Mouse (Mus musculus) lung, postnatal 10 days (tissue): Measurements from ENCODE around the gene Gcnt4.

Source experiments
- DNase-seq: peaks from one replicate; pipeline ENCODE4 v3.0.0; 2021

The Gcnt4 gene

DNA sequence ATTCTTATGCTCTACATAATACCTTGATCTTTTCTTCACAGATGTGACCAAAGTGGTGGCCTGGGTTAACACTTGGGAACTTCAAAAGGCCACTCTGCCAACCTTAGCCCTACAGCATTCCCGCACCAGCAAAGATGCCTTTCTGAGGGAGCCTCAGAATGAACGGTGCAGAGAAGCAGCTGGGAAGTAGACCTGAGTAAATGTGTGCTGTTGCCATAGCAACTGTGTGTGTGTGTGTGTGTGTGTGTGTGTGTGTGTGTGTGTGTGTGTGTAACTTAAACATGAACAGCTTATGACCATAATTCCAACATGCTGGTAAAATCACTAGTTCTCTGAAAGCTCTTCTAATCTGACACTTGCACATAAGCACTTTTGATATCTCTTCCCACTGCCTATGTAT lies 27.4 kb downstream of the Gcnt4 start:
- no peak for DNase-seq

DNA sequence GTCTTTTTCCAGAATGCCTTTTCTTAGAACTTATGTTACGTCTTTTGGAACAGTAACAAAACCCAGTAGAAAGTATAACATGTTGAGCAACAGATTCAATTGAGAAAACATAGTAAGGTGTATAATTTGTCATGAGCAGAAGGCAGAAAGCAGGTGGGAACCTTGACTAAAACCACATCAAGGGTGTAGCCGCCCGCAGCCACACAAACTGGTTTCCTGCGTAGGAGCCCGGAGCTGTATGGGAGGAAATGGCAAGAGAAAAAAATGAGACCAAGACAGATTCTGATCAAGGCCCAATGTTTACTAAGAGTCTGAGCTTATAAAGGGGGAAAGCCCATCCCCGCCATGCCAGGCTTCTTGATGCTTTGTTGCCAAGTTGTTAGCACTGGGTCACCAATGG lies 32.0 kb downstream of the Gcnt4 start:
- no peak for DNase-seq

DNA sequence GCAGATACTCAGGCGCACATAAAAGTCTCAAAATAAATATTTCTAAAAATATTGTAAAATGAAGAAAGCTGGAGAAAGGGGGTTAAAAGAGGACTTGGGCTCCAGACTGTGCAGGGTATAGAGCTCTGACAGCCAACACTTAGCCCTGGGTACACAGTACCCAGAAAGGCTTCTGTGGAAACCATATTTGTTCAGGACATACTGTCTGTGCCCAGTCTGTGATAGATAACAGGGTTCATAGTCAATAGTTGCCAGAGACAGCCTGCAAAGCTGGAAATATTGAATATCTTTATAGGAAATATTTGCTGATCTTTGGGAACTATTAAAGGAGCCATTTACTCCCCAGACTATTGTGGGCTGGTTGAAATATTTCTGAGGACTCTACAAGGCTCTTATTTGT lies 35.5 kb downstream of the Gcnt4 start:
- no peak for DNase-seq

DNA sequence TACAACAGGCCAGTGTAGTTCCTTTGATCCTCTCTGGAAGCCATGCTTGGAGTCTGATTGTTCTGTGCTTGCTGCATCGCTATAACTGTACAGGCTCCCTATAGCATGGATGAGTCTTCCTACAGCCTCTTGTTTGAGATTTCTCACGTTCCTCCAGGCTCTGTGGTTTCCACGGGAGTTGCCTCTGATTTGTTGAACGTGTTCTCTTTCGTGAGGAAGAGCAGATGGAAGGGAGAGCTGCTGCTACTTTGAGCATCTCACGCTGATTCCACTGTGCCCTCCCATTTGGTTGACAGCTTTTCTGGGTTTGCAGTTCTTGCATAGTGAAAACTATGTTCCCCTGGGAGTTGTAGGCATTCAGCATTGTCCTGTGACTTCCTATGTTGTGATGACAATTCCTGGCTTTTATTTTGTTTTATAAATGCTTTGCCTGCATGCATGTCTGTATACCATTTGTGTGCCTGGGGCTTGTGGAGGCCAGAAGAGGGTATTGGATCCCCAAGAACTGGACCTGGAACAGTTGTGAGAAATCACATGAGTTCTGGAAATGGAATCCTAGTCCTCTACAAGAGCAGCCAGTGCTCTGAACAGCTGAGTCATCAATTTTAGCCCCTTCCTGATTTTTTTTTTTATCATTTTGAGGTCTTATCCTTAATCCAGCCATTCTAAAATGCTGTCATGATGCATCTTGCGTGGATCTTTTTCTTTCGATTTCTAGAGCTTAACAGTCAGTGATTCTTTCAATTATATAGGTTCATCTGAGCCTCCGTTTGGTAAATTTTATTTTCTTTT lies 37.1 kb downstream of the Gcnt4 start:
- DNase-seq, result no peak

DNA sequence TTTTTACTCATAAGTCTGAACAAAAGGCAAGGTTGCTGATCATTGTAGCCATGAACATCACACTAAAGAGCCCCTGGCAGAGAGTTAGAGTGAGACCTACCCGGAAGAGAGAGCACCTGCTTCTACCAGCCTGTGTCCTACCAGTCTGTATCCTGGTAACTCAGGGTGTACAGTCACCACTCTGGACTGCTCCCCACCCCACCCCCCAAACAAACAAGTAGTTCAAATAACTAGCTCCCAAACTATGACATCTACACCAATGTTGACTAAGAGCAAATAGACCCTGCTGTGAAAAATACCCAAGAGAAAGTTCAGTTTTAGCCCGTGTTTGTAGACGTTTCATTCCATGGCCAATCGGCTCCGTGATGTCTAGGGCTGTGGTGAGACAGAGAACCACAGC lies 38.3 kb downstream of the Gcnt4 start:
- no peak for DNase-seq

DNA sequence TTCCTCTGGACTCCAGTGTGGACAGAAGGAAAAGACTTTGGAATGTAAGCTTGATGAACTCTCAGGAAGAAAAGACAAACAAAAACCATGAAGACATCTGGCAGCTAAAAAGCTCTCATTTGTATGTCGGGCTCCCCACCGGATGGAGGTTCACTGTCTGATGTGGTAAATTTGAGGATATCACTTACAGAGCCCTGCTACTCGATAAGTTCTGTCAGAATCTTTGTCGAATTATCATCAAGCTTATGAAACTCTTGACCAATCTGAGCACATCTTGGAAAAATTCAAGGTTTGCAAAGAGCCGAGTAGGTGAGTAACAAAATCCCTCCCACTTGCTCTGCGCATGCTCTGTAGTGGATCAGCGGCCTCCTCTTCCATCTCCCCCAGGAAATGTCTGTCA lies 40.5 kb downstream of the Gcnt4 start:
- DNase-seq, result no peak

DNA sequence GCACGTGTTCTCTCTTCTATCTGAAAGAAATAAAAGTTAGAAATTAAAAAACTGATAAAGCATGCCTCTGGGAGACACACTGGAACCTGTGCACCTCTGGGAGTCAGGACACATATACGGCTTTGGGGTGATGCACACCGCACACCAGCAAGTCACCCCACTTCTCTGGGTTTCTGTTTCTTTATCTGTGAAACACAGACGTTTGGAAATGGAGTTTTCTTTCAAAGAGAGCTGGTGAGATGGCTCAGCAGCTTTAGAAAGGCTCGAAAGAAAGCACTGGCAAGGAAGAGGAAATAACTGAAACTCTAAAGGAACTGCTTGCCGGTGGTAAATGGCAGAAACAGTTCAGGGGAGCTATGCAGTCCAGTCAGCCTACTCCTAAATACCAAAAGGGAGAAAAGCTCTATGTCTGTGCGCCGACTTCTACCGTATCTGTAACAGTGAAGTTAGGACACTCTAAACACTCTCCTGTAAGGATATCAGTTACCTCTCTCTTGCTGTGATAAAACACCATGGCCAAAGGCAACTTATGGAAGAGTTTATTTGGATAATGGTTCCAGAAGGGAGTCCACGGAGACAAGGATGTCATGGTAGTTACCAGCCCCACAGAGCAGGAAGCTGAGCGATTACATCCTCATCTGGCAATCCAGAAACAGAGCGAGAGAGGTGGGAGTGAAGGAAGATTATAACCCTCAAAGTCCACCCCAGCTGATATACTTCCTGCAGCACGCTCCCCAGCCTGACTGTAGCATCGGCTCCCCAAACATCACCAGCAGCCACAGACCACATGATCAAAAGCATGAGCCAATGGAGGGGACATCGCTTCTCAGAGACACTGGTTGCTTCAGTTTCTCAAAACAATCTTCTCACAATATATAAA lies 42.0 kb downstream of the Gcnt4 start:
- peak; percentile 6 for DNase-seq

DNA sequence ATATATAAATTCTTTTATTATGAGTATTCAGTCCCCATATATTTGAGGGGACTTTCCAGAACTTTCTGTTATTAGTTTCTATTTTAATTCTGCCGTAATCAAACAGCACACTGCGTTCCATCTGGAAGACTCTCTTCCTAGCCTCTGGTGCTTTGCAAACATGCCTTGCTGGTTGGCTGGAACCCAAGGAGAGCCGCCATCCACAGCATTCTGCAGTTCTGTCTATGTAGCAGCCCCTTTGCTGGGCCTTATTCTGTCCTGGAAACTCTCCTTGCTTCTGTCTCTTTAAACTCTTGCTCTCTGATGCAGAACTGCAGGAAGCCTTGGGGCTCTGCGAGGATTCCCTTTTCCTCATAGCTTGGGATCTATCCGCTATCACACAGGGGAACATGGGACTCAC lies 42.6 kb downstream of the Gcnt4 start:
- DNase-seq, result peak; percentile 17

DNA sequence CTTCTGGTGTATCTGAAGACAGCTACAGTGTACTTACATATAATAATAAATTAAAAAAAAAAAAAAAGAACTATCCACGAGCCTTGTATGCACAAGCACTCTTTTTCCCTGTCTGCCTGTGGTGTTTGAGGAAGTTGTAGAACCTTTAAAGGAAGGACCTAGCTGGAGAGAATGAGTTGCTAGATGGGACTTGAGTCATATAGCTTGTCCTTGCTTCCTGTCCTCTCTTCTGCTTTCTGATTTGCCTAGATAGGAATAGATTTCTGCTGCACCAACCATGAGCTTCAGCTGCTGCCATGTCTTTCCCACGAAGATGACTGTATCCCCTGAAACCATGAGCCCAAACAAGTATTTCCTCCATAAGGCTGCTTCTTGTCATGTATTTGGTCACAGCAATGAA lies 43.3 kb downstream of the Gcnt4 start:
- DNase-seq, result no peak

DNA sequence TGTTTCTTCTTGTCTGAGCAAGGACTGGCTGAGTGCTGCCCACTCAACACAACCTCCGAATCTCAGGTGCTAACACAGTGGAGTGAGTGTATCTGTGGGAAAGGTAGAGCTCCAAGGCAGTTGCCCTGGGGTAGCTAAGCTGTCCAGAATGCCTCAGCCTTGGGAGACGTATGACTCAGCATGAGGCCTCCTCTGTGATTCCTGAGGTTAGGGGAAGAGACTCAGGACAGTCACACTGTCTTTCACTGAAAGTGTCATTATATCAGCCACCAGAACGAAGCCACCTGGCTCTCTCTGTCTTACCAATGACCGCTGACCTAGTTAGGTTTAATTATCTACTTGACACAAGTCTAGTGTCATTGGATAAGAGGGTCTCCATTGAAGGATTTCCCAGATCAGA lies 46.6 kb downstream of the Gcnt4 start:
- no peak for DNase-seq

DNA sequence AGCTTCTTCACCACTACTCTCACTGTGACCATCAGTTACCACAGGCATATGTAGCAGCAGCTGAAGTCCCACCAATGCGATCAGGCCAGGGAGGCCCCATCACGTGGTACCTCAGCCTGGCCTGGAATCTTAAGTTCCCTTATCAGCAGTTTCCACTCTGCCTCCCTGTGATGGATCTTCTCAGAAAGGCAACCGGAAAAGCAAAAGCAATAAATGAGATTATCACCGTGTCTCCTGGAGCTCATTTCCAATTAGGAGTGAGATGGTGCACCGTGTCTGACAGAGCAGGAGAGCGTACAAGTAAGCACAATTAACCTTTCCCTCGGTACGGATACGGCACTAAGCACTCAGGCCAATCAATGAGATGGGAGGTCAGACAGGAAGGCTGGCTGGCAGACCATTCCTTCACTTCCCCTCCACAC lies 47.4 kb downstream of the Gcnt4 start:
- DNase-seq, result no peak

DNA sequence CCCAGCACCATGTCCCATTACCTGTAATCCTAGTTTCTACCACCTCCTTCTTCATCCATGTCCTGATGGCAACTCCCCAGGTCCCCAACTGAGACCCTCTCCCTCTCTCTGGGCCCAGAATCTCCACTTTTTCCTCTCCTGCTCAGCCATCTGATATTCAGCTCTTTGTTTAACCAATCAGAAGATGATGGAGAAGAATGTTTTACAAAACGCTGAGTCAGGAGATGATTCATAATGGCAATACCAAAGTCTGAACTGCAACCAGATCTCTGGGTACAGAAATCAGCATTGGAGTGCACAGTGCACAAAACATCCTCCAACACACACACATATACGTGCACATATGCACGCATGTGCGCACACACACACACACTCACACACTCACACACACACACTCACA lies 48.8 kb downstream of the Gcnt4 start:
- no peak for DNase-seq

DNA sequence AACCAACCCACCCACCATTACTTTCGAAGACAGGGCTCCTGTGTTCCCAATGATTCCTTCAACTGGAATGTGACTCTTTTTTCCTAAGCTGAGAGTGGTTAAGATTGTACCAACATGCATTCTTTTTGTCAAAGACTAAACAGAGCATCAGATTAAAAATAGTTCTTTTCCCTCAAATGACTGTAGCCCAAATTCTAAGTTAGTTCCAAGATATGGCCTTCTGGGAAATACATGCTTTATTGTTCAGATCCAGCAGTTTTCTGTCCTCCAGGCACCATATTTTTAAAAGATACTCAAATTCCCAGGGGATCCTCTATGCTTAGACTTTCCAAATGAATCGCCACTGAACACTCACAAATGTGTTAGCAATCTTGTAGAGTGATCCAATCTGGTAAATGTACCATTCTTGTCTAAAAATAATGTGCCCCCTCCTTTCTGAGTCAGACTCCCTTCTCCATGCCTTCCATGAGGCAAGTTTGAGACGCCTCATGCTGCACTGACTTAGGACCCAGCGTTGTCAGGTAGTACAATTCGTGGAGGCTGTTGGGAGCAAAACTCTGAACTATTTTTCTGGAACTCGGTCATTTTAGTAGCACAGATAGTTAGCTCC lies 52.6 kb downstream of the Gcnt4 start:
- DNase-seq, result no peak

DNA sequence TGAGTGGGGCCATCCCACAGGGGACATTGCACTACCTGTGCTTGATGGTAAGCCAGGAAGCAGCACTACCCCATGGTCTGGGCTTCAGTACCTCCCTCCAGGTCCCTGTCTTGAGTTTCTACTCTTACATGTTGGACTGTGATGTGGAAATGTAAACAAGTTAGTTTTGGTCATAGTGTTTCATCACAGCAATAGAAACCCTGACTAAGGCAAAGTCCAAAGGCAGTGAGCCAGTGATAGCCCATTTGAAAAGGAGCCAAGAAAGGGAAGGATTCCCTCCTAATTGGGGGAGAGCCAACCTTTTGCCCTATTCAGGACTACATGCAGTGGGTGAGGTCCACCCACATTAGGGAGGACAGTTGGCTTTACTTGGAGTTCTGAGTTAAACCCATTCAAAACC lies 56.1 kb downstream of the Gcnt4 start:
- no peak for DNase-seq

DNA sequence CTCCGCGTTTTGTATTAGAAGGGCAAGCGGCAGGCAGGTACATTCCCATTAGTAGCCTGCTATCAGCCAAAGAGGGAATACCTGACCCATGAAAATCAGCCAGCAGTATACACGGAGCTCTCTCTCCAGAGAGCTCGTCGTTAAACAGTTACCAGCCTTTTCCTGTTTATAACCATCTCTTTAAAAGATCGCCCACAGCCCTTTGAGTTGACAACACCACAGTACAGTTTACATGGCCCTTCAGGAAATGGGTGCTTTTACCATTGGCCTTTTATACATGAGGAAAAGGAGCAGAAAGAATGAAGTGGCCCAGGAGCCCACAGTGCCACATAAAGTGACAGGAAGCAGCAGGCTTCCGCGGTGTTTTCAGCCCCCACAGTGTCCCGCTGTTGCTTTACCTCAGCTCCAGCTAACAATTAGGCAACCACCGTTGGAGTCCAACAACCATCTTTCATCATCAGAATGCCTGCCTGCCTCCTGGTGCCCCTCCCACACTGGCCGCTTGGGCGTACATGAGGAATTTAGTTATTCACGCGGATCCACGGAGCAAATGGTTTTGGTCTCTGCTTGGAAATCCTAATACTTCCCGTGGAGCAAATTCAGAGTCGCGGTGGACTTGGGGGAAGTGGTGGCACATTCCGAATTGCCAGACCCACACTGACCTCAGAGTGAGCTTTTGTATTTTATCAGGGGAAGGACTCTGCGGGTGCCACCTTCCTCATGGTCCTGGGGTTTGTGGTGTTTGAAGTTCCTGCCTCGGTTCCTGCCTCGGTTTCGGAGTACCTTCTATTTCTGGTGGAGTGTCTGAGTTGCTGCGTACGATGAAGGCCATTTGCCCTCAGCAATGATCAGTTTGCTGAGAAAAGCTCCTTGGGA lies 59.0 kb downstream of the Gcnt4 start:
- DNase-seq, result peak; percentile 11

DNA sequence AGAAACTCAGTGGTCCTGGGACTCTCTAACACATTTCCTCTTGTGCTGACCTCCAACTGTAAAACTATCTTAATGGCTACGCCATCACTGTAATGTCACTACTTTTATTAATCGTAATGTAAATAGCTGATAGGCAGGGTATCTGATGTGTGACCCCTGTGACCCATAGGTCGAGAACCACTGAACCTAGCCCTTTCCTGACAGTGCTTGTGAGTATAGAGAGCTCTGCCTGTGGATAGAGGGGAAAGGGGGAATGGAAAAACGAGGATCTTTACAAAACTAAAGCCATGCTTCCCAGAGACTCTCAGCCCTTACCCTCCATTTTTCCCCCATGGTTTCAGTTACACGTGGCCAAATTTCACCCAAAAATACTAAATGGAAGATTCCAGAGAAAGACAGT lies 60.2 kb downstream of the Gcnt4 start:
- no peak for DNase-seq

DNA sequence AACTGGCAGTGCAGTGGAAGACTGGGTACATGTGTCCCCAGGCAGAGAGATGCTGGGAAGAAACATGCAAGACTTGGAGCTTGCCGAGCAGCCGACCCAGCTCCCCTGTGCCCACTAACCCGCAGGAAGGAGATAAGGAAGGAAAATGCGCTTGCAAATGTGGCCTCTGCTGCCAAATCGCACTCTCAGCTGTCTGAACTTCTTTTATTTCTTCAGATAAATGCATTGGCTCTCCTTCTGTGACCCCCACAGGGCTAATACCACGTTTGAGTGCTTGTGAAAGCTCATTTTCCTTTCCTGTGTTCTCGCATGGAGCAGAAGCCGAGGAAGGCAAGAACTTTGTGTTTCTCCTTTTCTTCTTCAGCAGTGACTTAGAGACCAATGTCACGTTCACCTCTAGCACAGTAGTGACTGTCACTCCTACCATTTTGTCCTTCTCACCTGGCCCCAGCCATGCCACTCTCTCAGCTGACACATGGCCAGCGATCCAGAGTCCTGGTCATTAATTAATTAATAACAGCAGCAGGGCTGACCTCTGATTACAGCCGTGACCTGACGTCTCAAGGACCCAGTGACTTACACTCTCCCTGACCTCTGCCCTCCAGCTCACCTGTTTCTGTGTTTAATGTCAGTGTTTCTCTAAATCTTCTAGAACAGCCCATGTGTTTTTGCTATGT lies 61.2 kb downstream of the Gcnt4 start:
- DNase-seq, result no peak

DNA sequence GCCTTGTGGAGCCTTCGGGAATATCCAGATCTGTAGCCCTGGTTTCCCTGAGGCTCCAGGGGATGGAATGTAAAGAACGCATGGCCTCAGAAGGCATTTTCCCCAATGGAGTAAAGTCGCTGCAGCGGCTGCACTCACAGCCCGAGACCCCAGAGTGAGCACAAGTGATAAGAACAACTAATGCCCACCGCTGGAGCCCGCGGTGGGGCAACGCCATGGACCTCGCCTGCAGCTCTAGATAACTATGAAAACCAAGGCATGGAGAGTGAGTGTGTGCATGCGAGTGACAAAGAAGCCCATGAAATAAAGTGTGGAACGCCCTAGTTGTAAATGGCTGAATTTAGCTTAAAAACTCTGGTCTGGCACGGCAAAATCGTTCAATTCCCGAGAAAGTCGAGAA lies 64.6 kb downstream of the Gcnt4 start:
- no peak for DNase-seq

DNA sequence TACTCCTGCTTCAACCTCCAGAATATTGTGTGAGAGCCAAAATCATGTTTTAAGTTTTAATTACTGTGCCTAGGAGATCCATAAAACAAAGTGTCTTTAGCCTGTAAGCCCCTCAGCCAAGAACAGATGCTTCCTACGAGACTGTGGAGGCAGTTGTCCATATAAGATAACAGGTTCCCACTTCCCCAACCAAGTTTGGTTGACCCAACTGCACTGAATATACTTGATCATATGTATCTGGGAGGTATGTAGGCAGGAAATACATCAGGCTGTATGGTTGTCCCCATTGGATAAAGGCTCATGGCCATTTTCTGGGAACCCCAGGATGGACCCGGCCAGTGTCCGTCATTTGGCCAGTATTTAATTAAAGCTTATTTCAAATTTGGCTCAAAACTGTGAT lies 65.6 kb downstream of the Gcnt4 start:
- DNase-seq, result no peak

DNA sequence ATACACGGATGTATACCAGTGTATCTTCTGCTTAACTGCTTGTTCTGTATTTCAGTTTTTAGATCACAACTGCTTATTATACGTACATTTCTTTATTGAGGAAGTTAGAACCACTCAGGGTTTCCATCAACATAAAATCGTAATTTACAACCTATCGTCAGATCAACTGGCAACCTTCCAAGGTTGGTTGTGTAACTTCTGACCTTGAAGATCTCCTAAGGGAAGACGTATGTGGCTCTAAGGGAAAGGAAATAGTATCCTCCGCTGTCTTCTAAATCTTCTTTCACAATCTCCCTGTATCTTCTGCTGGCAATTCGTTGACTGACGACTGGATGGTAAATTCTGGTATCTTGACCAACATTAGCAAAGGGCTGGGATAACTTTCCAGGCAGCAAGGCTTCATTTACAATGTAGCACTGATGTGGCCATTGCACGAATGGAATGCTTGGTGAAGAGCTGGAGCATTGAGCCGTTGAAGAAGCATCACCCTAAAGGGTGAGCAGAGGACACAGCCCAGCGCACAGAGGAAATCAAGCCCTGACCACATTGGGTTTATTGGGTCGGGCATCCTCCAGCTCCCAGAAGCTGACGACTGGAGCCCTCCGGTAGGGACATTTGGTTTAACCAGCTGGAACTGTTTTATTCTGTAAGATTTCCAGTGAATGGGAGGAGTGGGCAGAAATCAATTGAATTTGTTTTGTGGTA lies 66.2 kb downstream of the Gcnt4 start:
- DNase-seq, result no peak

DNA sequence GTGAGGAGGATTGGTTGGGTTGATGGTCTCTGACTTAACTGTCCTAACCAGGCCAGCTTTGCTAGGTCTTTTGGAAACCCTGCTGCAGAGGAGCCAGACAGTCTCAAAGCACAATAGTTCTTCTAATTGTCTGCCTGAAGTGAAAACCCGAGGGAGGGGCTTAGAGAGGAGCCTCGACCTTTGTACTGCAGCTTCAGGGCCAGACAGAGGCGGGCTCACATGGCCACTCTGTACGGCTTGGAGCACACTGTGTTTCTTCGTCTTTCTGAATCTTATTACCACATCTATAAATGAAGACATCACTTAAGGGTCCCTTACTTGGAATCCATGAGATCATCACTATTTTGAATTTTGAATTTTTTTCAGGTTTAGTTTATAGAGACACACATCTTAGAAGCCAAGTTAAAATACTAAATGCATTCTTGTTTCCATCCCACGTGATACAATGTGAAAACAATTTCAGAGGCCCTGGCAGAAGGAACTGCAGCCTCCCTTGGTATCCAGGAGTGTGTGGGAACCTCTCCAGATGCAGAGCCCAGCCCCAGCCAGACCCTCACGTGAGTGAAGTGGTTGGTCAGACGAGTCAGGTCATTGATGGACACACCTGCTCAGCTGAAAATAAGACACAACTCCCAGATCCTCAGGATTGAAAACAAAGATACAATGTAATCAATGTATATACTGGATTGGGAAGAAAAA lies 69.0 kb downstream of the Gcnt4 start:
- no peak for DNase-seq
